12 mouse cellular contexts compared by ENCODE assay signal in the genomic region with DNA sequence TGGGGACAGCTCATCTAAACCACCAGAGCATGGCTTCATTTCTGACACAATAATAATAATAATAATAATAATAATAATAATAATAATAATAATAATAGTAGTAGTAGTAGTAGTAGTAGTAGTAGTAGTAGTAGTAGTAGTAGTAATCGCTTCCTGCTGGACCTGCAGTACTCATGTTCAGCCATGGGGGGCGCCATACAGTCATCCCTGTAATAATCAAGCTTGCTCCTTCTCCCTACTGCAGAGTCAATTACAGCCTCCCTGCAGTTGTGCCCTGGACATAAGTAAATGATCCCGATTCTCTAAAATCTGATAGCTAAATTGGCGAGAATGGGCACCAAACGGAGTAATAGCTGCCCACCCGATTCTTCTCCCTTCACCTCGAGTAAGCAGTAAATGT.
DNase-seq lines count a peak whose midpoint lies in the region; ATAC-seq and TF ChIP-seq lines count a peak whose summit lies in the region.
"Had no signal": no experiment of that assay in that cellular context is flagged by ENCODE, and none has a peak within 500 bp of the region (broad histone marks: within the 10 kb centered on the region; RNA-seq: fewer than 3 reads in every experiment).

No protein-coding gene starts in this region.

- TF ChIP-seq EP300 in stomach, postnatal 0 days (optimal IDR thresholded peaks at IDR 0.05), result no peak

- peak; percentile 44 for DNase-seq in CD4-positive, CD25-positive, alpha-beta regulatory T cell, adult 2 months (ENCODE audit: low read depth, low spot score)
- peak; percentile 21 for DNase-seq in left cerebral cortex, postnatal 4 days
- DNase-seq in left cerebral cortex, postnatal 14 days (ENCODE audit: low spot score in 2 of 2), result no peak
- no peak for DNase-seq in brain, embryonic 14.5 days (ENCODE audit: low read depth)
- DNase-seq in stomach, postnatal 0 days (ENCODE audit: low spot score), result peak; percentile 29
- no peak for DNase-seq in MN1 (ENCODE audit: low spot score)
- no peak for DNase-seq in adrenal gland, postnatal 10 days
- DNase-seq: right cerebral cortex, postnatal 4 days had no signal

- H3K27ac ChIP-seq in stomach, postnatal 0 days (replicated peaks), result no peak overlapping the region
- H3K27ac ChIP-seq: forebrain, embryonic 10.5 days; limb, embryonic 13.5 days; neural tube, embryonic 15.5 days had no signal

- no peak overlapping the region for H3K4me3 ChIP-seq in stomach, postnatal 0 days (ENCODE audit: low read depth, low read length)
- H3K4me3 ChIP-seq: forebrain, embryonic 10.5 days; limb, embryonic 13.5 days; neural tube, embryonic 15.5 days had no signal

- H3K4me1 ChIP-seq in stomach, postnatal 0 days (replicated peaks; ENCODE audit: control insufficient read depth, insufficient read depth), result no peaks in the 10 kb centered on the region

- WGBS in stomach, postnatal 0 days, result 84% methylated on average over 7 of the region's 7 CpGs

- no peak for ATAC-seq in CD4-positive, CD25-positive, alpha-beta regulatory T cell, adult 4 months
- ATAC-seq in stomach, postnatal 0 days (ENCODE audit: low FRiP score, low TSS enrichment), result no peak

- H3K4me2 ChIP-seq in stomach, postnatal 0 days (replicated peaks; ENCODE audit: low read depth), result no peak overlapping the region
- H3K4me2 ChIP-seq: limb, embryonic 13.5 days; neural tube, embryonic 15.5 days had no signal

- no peaks in the 10 kb centered on the region for H3K9me3 ChIP-seq in stomach, postnatal 0 days (ENCODE audit: control insufficient read depth, low read length)
- H3K9me3 ChIP-seq: forebrain, embryonic 10.5 days; limb, embryonic 13.5 days; neural tube, embryonic 15.5 days had no signal

- intact Hi-C loops in left cerebral cortex, postnatal 4 days (cut with DNase I), result no loop called here
- intact Hi-C loops in left cerebral cortex, postnatal 14 days (cut with DNase I), result no loop called here

- TF ChIP-seq POLR2A in brain, embryonic 14.5 days (IDR thresholded peaks at IDR 0.05; ENCODE audit: borderline replicate concordance, extremely low read depth, insufficient read depth, insufficient read length, poor library complexity, severe bottlenecking), result no peak

- H3K9ac ChIP-seq in stomach, postnatal 0 days (ENCODE audit: low read length), result no peak overlapping the region
- H3K9ac ChIP-seq: limb, embryonic 13.5 days; neural tube, embryonic 15.5 days had no signal

- H3K36me3 ChIP-seq in stomach, postnatal 0 days (ENCODE audit: control insufficient read depth, insufficient read depth, low read length), result no peaks in the 10 kb centered on the region
- H3K36me3 ChIP-seq: forebrain, embryonic 10.5 days; limb, embryonic 13.5 days; neural tube, embryonic 15.5 days had no signal

- TF ChIP-seq CTCF in brain, embryonic 14.5 days (IDR thresholded peaks at IDR 0.05; ENCODE audit: borderline replicate concordance, extremely low read depth, insufficient read depth, insufficient read length), result peak; percentile 42; the same call in 1 of the 2 replicates
- TF ChIP-seq CTCF in stomach, postnatal 0 days (IDR thresholded peaks at IDR 0.05; ENCODE audit: low read depth), result peak; percentile 53

- no peaks in the 10 kb centered on the region for H3K27me3 ChIP-seq in stomach, postnatal 0 days (ENCODE audit: control insufficient read depth, insufficient read depth, low read length)
- H3K27me3 ChIP-seq: limb, embryonic 13.5 days; neural tube, embryonic 15.5 days had no signal

Comparison
In these comparisons a context has a peak if more than half of its experiments do, and no peak if none do; other contexts are left out.
1. DNase-seq: peak in CD4-positive, CD25-positive, alpha-beta regulatory T cell, adult 2 months (single experiment), left cerebral cortex, postnatal 4 days (single experiment) and stomach, postnatal 0 days (single experiment); none in left cerebral cortex, postnatal 14 days (0 of 2), brain, embryonic 14.5 days (single experiment), MN1 (single experiment) and adrenal gland, postnatal 10 days (single experiment).